Mouse (Mus musculus) embryonic facial prominence, embryonic 12.5 days (tissue): ENCODE data around the gene Dedd. TPM values are rescaled to one million over a fixed set of nuclear protein-coding genes. Genes with fewer than 3 reads are reported as not detected.
A peak's percentile ranks its signal among the peaks of the same experiment; 100 is the strongest.
"Not testable (repeated sequence)": the region's sequence is repeated elsewhere in the genome, so short reads cannot be mapped to it uniquely, and the experiment has no call there.

Experiments
- ATAC-seq: fragments of 200-750 bp; cut with Nextera tagmentation; 2 replicates; pipeline ENCODE4 v1.8.0; 2017; ENCODE audit not compliant: insufficient number of reproducible peaks, insufficient read depth, low FRiP score, low TSS enrichment
- H3K27ac ChIP-seq: fragments of 300-500 bp; sonication (generic); 2 replicates; pipeline ENCODE4 v1.5.1; 2016; ENCODE audit warnings: mild to moderate bottlenecking
- H3K27me3 ChIP-seq: fragments of 300-500 bp; sonication (generic); 2 replicates; pipeline ENCODE4 v1.6.1; 2016; ENCODE audit warnings: mild to moderate bottlenecking, moderate library complexity
- H3K36me3 ChIP-seq: fragments of 300-500 bp; sonication (generic); 2 replicates; pipeline ENCODE4 v1.6.1; 2016; ENCODE audit warnings: mild to moderate bottlenecking
- H3K4me1 ChIP-seq: fragments of 300-500 bp; sonication (generic); 2 replicates; pipeline ENCODE4 v1.6.1; 2016
- H3K4me2 ChIP-seq: fragments of 300-500 bp; sonication (generic); replicated peaks from 2 replicates; pipeline ENCODE4 v1.6.1; 2016; ENCODE audit warnings: mild to moderate bottlenecking, moderate library complexity
- H3K4me3 ChIP-seq: fragments of 300-500 bp; sonication (generic); 2 replicates; pipeline ENCODE4 v1.5.1; 2016; ENCODE audit warnings: mild to moderate bottlenecking
- H3K9ac ChIP-seq: fragments of 300-500 bp; sonication (generic); 2 replicates; pipeline ENCODE4 v1.6.1; 2016; ENCODE audit warnings: mild to moderate bottlenecking, moderate library complexity
- H3K9me3 ChIP-seq: fragments of 300-500 bp; sonication (generic); 2 replicates; pipeline ENCODE4 v1.6.1; 2016; ENCODE audit warnings: mild to moderate bottlenecking, moderate library complexity
- WGBS: fragments of 180-500 bp; shearing (Covaris S2); methylation state at CpG from one replicate; pipeline ENCODE4 v1.1.7; 2016; 5-methylcytosine and 5-hydroxymethylcytosine counted together
- polyA plus RNA-seq: library from polyadenylated mRNA; unstranded; fragments of >200 nt; fragmentation: Nextera tagmentation; extraction: Ambion mirVana; gene quantifications from 2 replicates; pipeline ENCODE4 v1.2.1, GENCODE M21; 2016

Dedd gene
- polyA plus RNA-seq, 1 experiment from 2014 or later, result 61.8 TPM

GRCm38 (mm10) chr1:171287136-171288081, 41.5 kb upstream of the Dedd start, which contains the start of gene Usp21:
TSS of gene Usp21 (minus strand) at chr1:171287991.
- Histone ChIP-seq H3K36me3 (peaks cover 57% of the 10 kb centered on the region), H3K4me3 (peak within 1 kb of the TSS; percentile 89), H3K9me3 (no peaks in the 10 kb centered on the region), H3K27me3 (no peaks in the 10 kb centered on the region), H3K4me1 (peaks cover 19% of the 10 kb centered on the region), H3K4me2 (peak within 1 kb of the TSS; percentile 62), H3K9ac (peak within 1 kb of the TSS; percentile 95), H3K27ac (peak within 1 kb of the TSS; percentile 93)
- under 1% methylated on average over 49 of the region's 49 CpGs for WGBS
- ATAC-seq, result peak; percentile 91

- H3K4me1 ChIP-seq, result peaks cover 20% of the 10 kb centered on the region
- peak overlapping the region; percentile 89 for H3K4me3 ChIP-seq
- peaks cover 48% of the 10 kb centered on the region for H3K36me3 ChIP-seq
- H3K27me3 ChIP-seq, result no peaks in the 10 kb centered on the region
- peak overlapping the region; percentile 62 for H3K4me2 ChIP-seq
- H3K27ac ChIP-seq, result no peak overlapping the region
- 52% methylated on average over 4 of the region's 4 CpGs for WGBS
- no peak overlapping the region for H3K9ac ChIP-seq
- ATAC-seq, result no peak
- H3K9me3 ChIP-seq, result no peaks in the 10 kb centered on the region
Measured at GRCm38 (mm10) chr1:171288328-171288727, 40.6 kb upstream of the Dedd start.

GRCm38 (mm10) chr1:171293351-171293750, 35.6 kb upstream of the Dedd start:
- Histone ChIP-seq H3K27me3 (peaks cover 11% of the 10 kb centered on the region; the same call in 1 of the 2 replicates), H3K9ac (no peak overlapping the region), H3K4me2 (peak overlapping the region; percentile 69), H3K4me1 (peaks cover 10% of the 10 kb centered on the region), H3K4me3 (peak overlapping the region; percentile 63; the same call in 1 of the 2 replicates), H3K27ac (no peak overlapping the region), H3K36me3 (peaks cover 17% of the 10 kb centered on the region), H3K9me3 (no peaks in the 10 kb centered on the region)
- WGBS, result 77% methylated on average over 3 of the region's 3 CpGs
- no peak for ATAC-seq

GRCm38 (mm10) chr1:171293906-171294297, 35.0 kb upstream of the Dedd start:
- ATAC-seq, result no peak
- 48% methylated on average over 5 of the region's 5 CpGs for whole genome bisulfite sequencing
- Histone ChIP-seq H3K36me3 (peaks cover 12% of the 10 kb centered on the region), H3K4me1 (peaks cover 9% of the 10 kb centered on the region), H3K27me3 (peaks cover 14% of the 10 kb centered on the region; the same call in 1 of the 2 replicates), H3K9me3 (no peaks in the 10 kb centered on the region), H3K27ac (peak overlapping the region; percentile 91), H3K4me2 (peak overlapping the region; percentile 69), H3K9ac (peak overlapping the region; percentile 69), H3K4me3 (peak overlapping the region; percentile 63)

- Histone ChIP-seq H3K27ac (peak within 1 kb of the TSS; percentile 91), H3K27me3 (peaks cover 14% of the 10 kb centered on the region; the same call in 1 of the 2 replicates), H3K4me1 (peaks cover 9% of the 10 kb centered on the region), H3K4me2 (peak within 1 kb of the TSS; percentile 69), H3K36me3 (peaks cover 6% of the 10 kb centered on the region), H3K9ac (peak within 1 kb of the TSS; percentile 69), H3K9me3 (no peaks in the 10 kb centered on the region), H3K4me3 (peak within 1 kb of the TSS; percentile 63)
- ATAC-seq, result peak; percentile 78
- WGBS, result under 1% methylated on average over 42 of the region's 42 CpGs
Measured at GRCm38 (mm10) chr1:171294298-171295062, 34.5 kb upstream of the Dedd start, which contains the start of gene Ufc1. TSS of gene Ufc1 (minus strand) at chr1:171295024.

GRCm38 (mm10) chr1:171295063-171295402, 33.9 kb upstream of the Dedd start:
- whole genome bisulfite sequencing, result 19% methylated on average over 3 of the region's 3 CpGs
- H3K4me1 ChIP-seq, result peaks cover 9% of the 10 kb centered on the region
- no peaks in the 10 kb centered on the region for H3K9me3 ChIP-seq
- H3K4me3 ChIP-seq, result peak overlapping the region; percentile 63
- H3K27me3 ChIP-seq, result peaks cover 14% of the 10 kb centered on the region; the same call in 1 of the 2 replicates
- ATAC-seq, result no peak
- H3K27ac ChIP-seq, result peak overlapping the region; percentile 91
- peaks cover 2% of the 10 kb centered on the region; the same call in 1 of the 2 replicates for H3K36me3 ChIP-seq
- H3K9ac ChIP-seq, result 0 out of 2 replicates have a peak overlapping the region, but pooled peaks have one; percentile 69
- peak overlapping the region; percentile 69 for H3K4me2 ChIP-seq

GRCm38 (mm10) chr1:171298226-171298625, 30.7 kb upstream of the Dedd start:
- Histone ChIP-seq H3K9ac (no peak overlapping the region), H3K4me3 (no peak overlapping the region), H3K27me3 (peaks cover 14% of the 10 kb centered on the region; the same call in 1 of the 2 replicates), H3K9me3 (no peaks in the 10 kb centered on the region), H3K4me1 (peaks cover 7% of the 10 kb centered on the region; the same call in 1 of the 2 replicates), H3K27ac (no peak overlapping the region), H3K4me2 (no peak overlapping the region), H3K36me3 (no peaks in the 10 kb centered on the region)
- ATAC-seq, result no peak
- 71% methylated on average over 3 of the region's 3 CpGs for WGBS

- not testable (repeated sequence) for H3K36me3 ChIP-seq, H3K27ac ChIP-seq, H3K9ac ChIP-seq, H3K9me3 ChIP-seq, H3K4me1 ChIP-seq, H3K4me2 ChIP-seq, H3K27me3 ChIP-seq, H3K4me3 ChIP-seq, ATAC-seq
- WGBS, result 69% methylated on average over 5 of the region's 5 CpGs
Measured at GRCm38 (mm10) chr1:171306157-171306556, 22.8 kb upstream of the Dedd start.

GRCm38 (mm10) chr1:171309321-171309720, 19.6 kb upstream of the Dedd start:
- H3K9ac ChIP-seq, result no peak overlapping the region
- ATAC-seq, result no peak
- H3K4me3 ChIP-seq, result no peak overlapping the region
- H3K9me3 ChIP-seq, result no peaks in the 10 kb centered on the region
- no peak overlapping the region for H3K27ac ChIP-seq
- H3K4me1 ChIP-seq, result no peaks in the 10 kb centered on the region
- H3K36me3 ChIP-seq, result no peaks in the 10 kb centered on the region
- no peak overlapping the region for H3K4me2 ChIP-seq
- no peaks in the 10 kb centered on the region for H3K27me3 ChIP-seq
- 72% methylated on average over 2 of the region's 2 CpGs for WGBS

GRCm38 (mm10) chr1:171319748-171320147, 9.2 kb upstream of the Dedd start:
- Histone ChIP-seq H3K4me1 (no peaks in the 10 kb centered on the region), H3K36me3 (no peaks in the 10 kb centered on the region), H3K27ac (no peak overlapping the region), H3K27me3 (no peaks in the 10 kb centered on the region), H3K4me3 (no peak overlapping the region), H3K9ac (no peak overlapping the region), H3K9me3 (no peaks in the 10 kb centered on the region), H3K4me2 (no peak overlapping the region; the same call in 1 of the 2 replicates)
- ATAC-seq, result no peak
- WGBS, result 10% methylated on average over 7 of the region's 7 CpGs

- Histone ChIP-seq H3K4me2 (no peak overlapping the region; the same call in 1 of the 2 replicates), H3K4me3 (no peak overlapping the region), H3K27me3 (no peaks in the 10 kb centered on the region), H3K36me3 (no peaks in the 10 kb centered on the region), H3K4me1 (no peaks in the 10 kb centered on the region), H3K9me3 (no peaks in the 10 kb centered on the region), H3K27ac (no peak overlapping the region), H3K9ac (no peak overlapping the region)
- 7% methylated on average over 5 of the region's 5 CpGs for WGBS
- no peak for ATAC-seq
Measured at GRCm38 (mm10) chr1:171320151-171320550, 8.8 kb upstream of the Dedd start.
